Mouse (Mus musculus) lung, embryonic 15.5 days (tissue): ENCODE results near the gene Deup1. TPM values are rescaled to one million over a fixed set of nuclear protein-coding genes. Genes with fewer than 3 reads are reported as not detected.

ENCODE experiments used
- ATAC-seq: fragments of 200-750 bp; cut with Nextera tagmentation; 2 replicates; pipeline ENCODE4 v1.8.0; 2017; ENCODE audit warnings: moderate number of reproducible peaks, borderline replicate concordance; ENCODE audit not compliant: low FRiP score, low TSS enrichment; ENCODE audit errors: extremely low read depth
- H3K27ac ChIP-seq: fragments of 300-500 bp; sonication (generic); 2 replicates; pipeline ENCODE4 v1.5.1; 2015; ENCODE audit warnings: moderate library complexity, mild to moderate bottlenecking, inconsistent platforms
- H3K27me3 ChIP-seq: fragments of 300-500 bp; sonication (generic); 2 replicates; pipeline ENCODE4 v1.6.1; 2015; ENCODE audit warnings: inconsistent platforms
- H3K36me3 ChIP-seq: fragments of 300-500 bp; sonication (generic); 2 replicates; pipeline ENCODE4 v1.6.1; 2015; ENCODE audit warnings: inconsistent platforms
- H3K4me1 ChIP-seq: fragments of 300-500 bp; sonication (generic); 2 replicates; pipeline ENCODE4 v1.6.1; 2015; ENCODE audit warnings: inconsistent platforms
- H3K4me2 ChIP-seq: fragments of 300-500 bp; sonication (generic); 2 replicates; pipeline ENCODE4 v1.6.1; 2015; ENCODE audit warnings: inconsistent platforms, mild to moderate bottlenecking, moderate library complexity
- H3K4me3 ChIP-seq: fragments of 300-500 bp; sonication (generic); 2 replicates; pipeline ENCODE4 v1.5.1; 2015; ENCODE audit warnings: mild to moderate bottlenecking, inconsistent platforms
- H3K9ac ChIP-seq: fragments of 300-500 bp; sonication (generic); 2 replicates; pipeline ENCODE4 v1.6.1; 2015; ENCODE audit warnings: inconsistent platforms
- H3K9me3 ChIP-seq: fragments of 300-500 bp; sonication (generic); 2 replicates; pipeline ENCODE4 v1.6.1; 2016; ENCODE audit warnings: inconsistent platforms
- WGBS: fragments of 180-500 bp; shearing (Covaris S2); methylation state at CpG from one replicate; pipeline ENCODE4 v1.1.7; 2015; 5-methylcytosine and 5-hydroxymethylcytosine counted together
- polyA plus RNA-seq: library from polyadenylated mRNA; unstranded; fragments of >200 nt; fragmentation: Nextera tagmentation; extraction: Ambion mirVana; gene quantifications from 2 replicates; pipeline ENCODE4 v1.2.1, GENCODE M21; 2015

The Deup1 gene
- polyA plus RNA-seq = 9.0 and 9.9 TPM in 2 replicates

GRCm38 (mm10) chr9:15627785-15628287, at the start of gene Deup1:
Deup1 (minus strand) TSS chr9:15627933.
- Histone ChIP-seq H3K36me3 (no peaks in the 10 kb centered on the region), H3K27me3 (no peaks in the 10 kb centered on the region), H3K4me3 (peak within 1 kb of the TSS; percentile 11), H3K27ac (no peak within 1 kb of the TSS), H3K4me1 (peaks cover 6% of the 10 kb centered on the region; the same call in 1 of the 2 replicates), H3K9me3 (no peaks in the 10 kb centered on the region), H3K9ac (no peak within 1 kb of the TSS), H3K4me2 (peak within 1 kb of the TSS; percentile 53)
- ATAC-seq = peak; percentile 86; the same call in 1 of the 2 replicates
- WGBS = 1% methylated on average over 26 of the region's 28 CpGs

GRCm38 (mm10) chr9:15672251-15672650, 44.5 kb upstream of the Deup1 start:
- no peak for ATAC-seq
- no peak overlapping the region for H3K27ac ChIP-seq
- H3K4me1 ChIP-seq = 0 out of 2 replicates have a peak, but pooled peaks cover 8% of the 10 kb centered on the region
- H3K27me3 ChIP-seq = no peaks in the 10 kb centered on the region
- H3K9ac ChIP-seq = no peak overlapping the region
- WGBS = 28% methylated on average over 1 of the region's 1 CpGs
- H3K9me3 ChIP-seq = no peaks in the 10 kb centered on the region
- no peak overlapping the region for H3K4me3 ChIP-seq
- H3K36me3 ChIP-seq = no peaks in the 10 kb centered on the region
- no peak overlapping the region for H3K4me2 ChIP-seq

- H3K4me1 ChIP-seq = 0 out of 2 replicates have a peak, but pooled peaks cover 8% of the 10 kb centered on the region
- no peak overlapping the region for H3K4me2 ChIP-seq
- no peak for ATAC-seq
These were observed 42.3 kb upstream of the Deup1 start for GRCm38 (mm10) chr9:15670002-15670527.

GRCm38 (mm10) chr9:15669452-15669851, 41.7 kb upstream of the Deup1 start:
- H3K27me3 ChIP-seq = no peaks in the 10 kb centered on the region
- H3K4me2 ChIP-seq = no peak overlapping the region
- WGBS = 31% methylated on average over 3 of the region's 3 CpGs
- H3K9me3 ChIP-seq = no peaks in the 10 kb centered on the region
- H3K27ac ChIP-seq = peak overlapping the region; percentile 51; the same call in 1 of the 2 replicates
- 0 out of 2 replicates have a peak, but pooled peaks cover 8% of the 10 kb centered on the region for H3K4me1 ChIP-seq
- no peaks in the 10 kb centered on the region for H3K36me3 ChIP-seq
- no peak overlapping the region for H3K4me3 ChIP-seq
- H3K9ac ChIP-seq = no peak overlapping the region
- ATAC-seq = no peak

More at GRCm38 (mm10) chr9:15670002-15670527, 42.3 kb upstream of the Deup1 start:
- H3K9ac ChIP-seq = no peak overlapping the region
- 9% methylated on average over 5 of the region's 5 CpGs for WGBS
- no peaks in the 10 kb centered on the region for H3K27me3 ChIP-seq
- no peak overlapping the region for H3K4me3 ChIP-seq
- no peaks in the 10 kb centered on the region for H3K9me3 ChIP-seq
- H3K27ac ChIP-seq = peak overlapping the region; percentile 51; the same call in 1 of the 2 replicates
- H3K36me3 ChIP-seq = no peaks in the 10 kb centered on the region

- Histone ChIP-seq H3K9me3 (no peaks in the 10 kb centered on the region), H3K36me3 (no peaks in the 10 kb centered on the region), H3K4me1 (0 out of 2 replicates have a peak, but pooled peaks cover 3% of the 10 kb centered on the region), H3K27ac (no peak overlapping the region), H3K4me3 (no peak overlapping the region), H3K27me3 (no peaks in the 10 kb centered on the region), H3K9ac (no peak overlapping the region), H3K4me2 (no peak overlapping the region)
- 72% methylated on average over 7 of the region's 7 CpGs for WGBS
- ATAC-seq = no peak
These were observed 36.9 kb upstream of the Deup1 start for GRCm38 (mm10) chr9:15664606-15665005.

- ATAC-seq = no peak
- no peaks in the 10 kb centered on the region for H3K36me3 ChIP-seq
- H3K4me1 ChIP-seq = no peaks in the 10 kb centered on the region
- no peak overlapping the region for H3K4me3 ChIP-seq
- 54% methylated on average over 6 of the region's 6 CpGs for WGBS
- no peak overlapping the region for H3K4me2 ChIP-seq
- H3K27ac ChIP-seq = no peak overlapping the region
- H3K27me3 ChIP-seq = no peaks in the 10 kb centered on the region
- no peaks in the 10 kb centered on the region for H3K9me3 ChIP-seq
- no peak overlapping the region for H3K9ac ChIP-seq
These were observed 31.3 kb upstream of the Deup1 start for GRCm38 (mm10) chr9:15659069-15659468.

- no peak overlapping the region for H3K27ac ChIP-seq
- H3K36me3 ChIP-seq = no peaks in the 10 kb centered on the region
- H3K9ac ChIP-seq = no peak overlapping the region
- no peak overlapping the region for H3K4me2 ChIP-seq
- H3K4me3 ChIP-seq = no peak overlapping the region
- H3K27me3 ChIP-seq = no peaks in the 10 kb centered on the region
- ATAC-seq = no peak
- WGBS = 25% methylated on average over 6 of the region's 6 CpGs
- H3K4me1 ChIP-seq = no peaks in the 10 kb centered on the region
- no peaks in the 10 kb centered on the region for H3K9me3 ChIP-seq
These were observed 30.6 kb upstream of the Deup1 start for GRCm38 (mm10) chr9:15658236-15658785.

- no peak for ATAC-seq
- Histone ChIP-seq H3K4me3 (no peak overlapping the region), H3K4me1 (no peaks in the 10 kb centered on the region), H3K9me3 (no peaks in the 10 kb centered on the region), H3K27ac (no peak overlapping the region), H3K9ac (no peak overlapping the region), H3K36me3 (no peaks in the 10 kb centered on the region), H3K4me2 (no peak overlapping the region), H3K27me3 (no peaks in the 10 kb centered on the region)
These were observed 25.3 kb upstream of the Deup1 start for GRCm38 (mm10) chr9:15653036-15653435.

GRCm38 (mm10) chr9:15649977-15650376, 22.2 kb upstream of the Deup1 start:
- Histone ChIP-seq H3K27me3 (no peaks in the 10 kb centered on the region), H3K4me1 (no peaks in the 10 kb centered on the region), H3K4me2 (no peak overlapping the region), H3K27ac (no peak overlapping the region), H3K36me3 (no peaks in the 10 kb centered on the region), H3K9ac (no peak overlapping the region), H3K9me3 (no peaks in the 10 kb centered on the region), H3K4me3 (no peak overlapping the region)
- WGBS = 85% methylated on average over 2 of the region's 2 CpGs
- no peak for ATAC-seq

GRCm38 (mm10) chr9:15627384-15627783, 349 bp downstream of the Deup1 start:
- Histone ChIP-seq H3K27me3 (no peaks in the 10 kb centered on the region), H3K36me3 (no peaks in the 10 kb centered on the region), H3K27ac (no peak overlapping the region), H3K4me3 (peak overlapping the region; percentile 11), H3K4me1 (peaks cover 6% of the 10 kb centered on the region; the same call in 1 of the 2 replicates), H3K9ac (no peak overlapping the region), H3K9me3 (no peaks in the 10 kb centered on the region), H3K4me2 (peak overlapping the region; percentile 53)
- ATAC-seq = no peak
- WGBS = 27% methylated on average over 5 of the region's 5 CpGs

- H3K27ac ChIP-seq = no peak overlapping the region
- H3K27me3 ChIP-seq = no peaks in the 10 kb centered on the region
- no peaks in the 10 kb centered on the region for H3K9me3 ChIP-seq
- H3K4me1 ChIP-seq = peaks cover 6% of the 10 kb centered on the region; the same call in 1 of the 2 replicates
- no peak for ATAC-seq
- H3K4me2 ChIP-seq = no peak overlapping the region
- whole genome bisulfite sequencing = 67% methylated on average over 3 of the region's 3 CpGs
- H3K36me3 ChIP-seq = no peaks in the 10 kb centered on the region
- no peak overlapping the region for H3K4me3 ChIP-seq
- H3K9ac ChIP-seq = no peak overlapping the region
These were observed 3.0 kb downstream of the Deup1 start for GRCm38 (mm10) chr9:15624739-15625138.

GRCm38 (mm10) chr9:15619767-15620166, 8.0 kb downstream of the Deup1 start:
- H3K27ac ChIP-seq = no peak overlapping the region
- H3K9ac ChIP-seq = no peak overlapping the region
- H3K9me3 ChIP-seq = no peaks in the 10 kb centered on the region
- no peaks in the 10 kb centered on the region for H3K27me3 ChIP-seq
- no peaks in the 10 kb centered on the region for H3K4me1 ChIP-seq
- H3K36me3 ChIP-seq = no peaks in the 10 kb centered on the region
- ATAC-seq = no peak
- H3K4me3 ChIP-seq = no peak overlapping the region
- H3K4me2 ChIP-seq = no peak overlapping the region
- 33% methylated on average over 1 of the region's 1 CpGs for WGBS
